Mouse (Mus musculus) CH12.LX (cell line): Measurements from ENCODE around the gene Itk. TPM values are rescaled to one million over a fixed set of nuclear protein-coding genes. Genes with fewer than 3 reads are reported as not detected.
A peak's percentile ranks its signal among the peaks of the same experiment; 100 is the strongest.

Experiments used
- DNase-seq: peaks from one replicate; pipeline ENCODE4 v3.0.0-alpha.2; 2013; ENCODE audit errors: extremely low read depth
- H3K27ac ChIP-seq: 2 replicates; pipeline ENCODE4 v1.5.1; 2012; ENCODE audit warnings: low read depth, mild to moderate bottlenecking, control low read depth, moderate library complexity; ENCODE audit not compliant: insufficient read depth
- H3K27me3 ChIP-seq: replicated peaks from 2 replicates; pipeline ENCODE3; 2012; ENCODE audit warnings: inconsistent platforms
- H3K36me3 ChIP-seq, 2 experiments: replicated peaks in 1 of 2; 2 replicates each; pipeline versions ENCODE3 to v1.6.1; 2012; ENCODE audit warnings: inconsistent platforms in 1 of 2, low read length in 1 of 2, mild to moderate bottlenecking in 1 of 2, mixed read lengths in 1 of 2, moderate library complexity in 1 of 2; ENCODE audit not compliant: control insufficient read depth in 1 of 2, insufficient read depth in 1 of 2
- H3K4me1 ChIP-seq, 2 experiments: 2 replicates each; pipeline ENCODE4 v1.6.1; 2012; ENCODE audit warnings: inconsistent platforms in 1 of 2, moderate library complexity in 1 of 2; ENCODE audit not compliant: insufficient read depth in 2 of 2, control insufficient read depth in 1 of 2
- H3K4me2 ChIP-seq: 2 replicates; pipeline ENCODE4 v1.6.1; 2012; ENCODE audit warnings: low read depth, mild to moderate bottlenecking, control low read depth; ENCODE audit not compliant: poor library complexity, insufficient read depth, severe bottlenecking
- H3K4me3 ChIP-seq, 3 experiments: fragments of 150-350 bp in 1 of 3; sonication (generic) in 1 of 3; replicated peaks in 1 of 3; 2 replicates each; pipeline versions ENCODE3 to v1.5.1; 2011 to 2012; ENCODE audit warnings: low read depth in 2 of 3, low read length in 2 of 3, mild to moderate bottlenecking in 2 of 3, moderate library complexity in 2 of 3, control low read depth in 1 of 3, improper control_type of control experiment in 1 of 3, inconsistent platforms in 1 of 3, mixed read lengths in 1 of 3; ENCODE audit not compliant: poor library complexity in 1 of 3
- H3K79me2 ChIP-seq: replicated peaks from 2 replicates; pipeline ENCODE4 v1.6.1; 2012; ENCODE audit warnings: mild to moderate bottlenecking, moderate library complexity; ENCODE audit not compliant: control insufficient read depth, poor library complexity, insufficient read depth, severe bottlenecking; ENCODE audit errors: extremely low read depth
- H3K9ac ChIP-seq: 2 replicates; pipeline ENCODE4 v1.6.1; 2012; ENCODE audit warnings: low read depth, mild to moderate bottlenecking, control low read depth, moderate library complexity; ENCODE audit not compliant: insufficient read depth
- H3K9me3 ChIP-seq: replicated peaks from 2 replicates; pipeline ENCODE3; 2012; ENCODE audit warnings: low read length, inconsistent platforms, mixed read lengths
- BHLHE40 ChIP-seq: IDR thresholded peaks from 2 replicates; pipeline ENCODE4 v1.6.1; 2011; ENCODE audit warnings: mild to moderate bottlenecking, low read depth, low read length, improper control_type of control experiment
- CHD2 ChIP-seq: IDR thresholded peaks from 2 replicates; pipeline ENCODE4 v1.6.1; 2011; ENCODE audit warnings: low read length, improper control_type of control experiment
- CTCF ChIP-seq, 2 experiments: IDR thresholded peaks in 1 of 2; conservative IDR thresholded peaks in 1 of 2; 2 replicates each; pipeline ENCODE4 v1.5.1; 2011 to 2012; ENCODE audit warnings: low read depth in 2 of 2, low read length in 2 of 2, improper control_type of control experiment in 1 of 2, inconsistent platforms in 1 of 2, mild to moderate bottlenecking in 1 of 2, moderate library complexity in 1 of 2
- ELF1 ChIP-seq: IDR thresholded peaks from 2 replicates; pipeline ENCODE4 v1.6.1; 2014; ENCODE audit warnings: low read depth, mild to moderate bottlenecking, inconsistent platforms, low read length, improper control_type of control experiment
- EP300 ChIP-seq: IDR thresholded peaks from 2 replicates; pipeline ENCODE4 v1.6.1; 2011; ENCODE audit warnings: low read length, improper control_type of control experiment
- HCFC1 ChIP-seq: IDR thresholded peaks from 2 replicates; pipeline ENCODE4 v1.6.1; 2012; ENCODE audit warnings: low read depth, mild to moderate bottlenecking, inconsistent platforms, low read length, improper control_type of control experiment
- IRF4 ChIP-seq: IDR thresholded peaks from 2 replicates; pipeline ENCODE4 v1.6.1; 2014; ENCODE audit warnings: low read depth, mild to moderate bottlenecking, inconsistent platforms, low read length, improper control_type of control experiment
- KAT2A ChIP-seq: IDR thresholded peaks from 2 replicates; pipeline ENCODE4 v1.6.1; 2012; ENCODE audit warnings: low read length, improper control_type of control experiment, inconsistent platforms; ENCODE audit not compliant: insufficient replicate concordance
- MAFK ChIP-seq: IDR thresholded peaks from 2 replicates; pipeline ENCODE4 v1.6.1; 2011; ENCODE audit warnings: low read length, improper control_type of control experiment; ENCODE audit not compliant: insufficient replicate concordance
- MAX ChIP-seq: IDR thresholded peaks from 2 replicates; pipeline ENCODE4 v1.6.1; 2011; ENCODE audit warnings: low read length, improper control_type of control experiment
- MAZ ChIP-seq: IDR thresholded peaks from 2 replicates; pipeline ENCODE4 v1.6.1; 2012; ENCODE audit warnings: low read depth, mild to moderate bottlenecking, inconsistent platforms, low read length, improper control_type of control experiment, moderate library complexity
- MEF2A ChIP-seq: IDR thresholded peaks from 2 replicates; pipeline ENCODE4 v1.6.1; 2014; ENCODE audit warnings: low read depth, mild to moderate bottlenecking, inconsistent platforms, low read length, improper control_type of control experiment, borderline replicate concordance
- MXI1 ChIP-seq: IDR thresholded peaks from 2 replicates; pipeline ENCODE4 v1.6.1; 2011; ENCODE audit warnings: mild to moderate bottlenecking, low read depth, low read length, improper control_type of control experiment
- NELFE ChIP-seq: IDR thresholded peaks from 2 replicates; pipeline ENCODE4 v1.6.1; 2011; ENCODE audit warnings: low read depth, low read length, improper control_type of control experiment
- NRF1 ChIP-seq: IDR thresholded peaks from 2 replicates; pipeline ENCODE4 v1.6.1; 2014; ENCODE audit warnings: low read depth, mild to moderate bottlenecking, inconsistent platforms, low read length, improper control_type of control experiment, moderate library complexity
- POLR2A ChIP-seq: IDR thresholded peaks from 2 replicates; pipeline ENCODE4 v1.6.1; 2011; ENCODE audit warnings: low read depth, mild to moderate bottlenecking, improper control_type of control experiment, low read length
- RCOR1 ChIP-seq: conservative IDR thresholded peaks from 2 replicates; pipeline ENCODE4 v1.6.1; 2012; ENCODE audit warnings: low read depth, mild to moderate bottlenecking, inconsistent platforms, low read length, improper control_type of control experiment
- SIN3A ChIP-seq: IDR thresholded peaks from 2 replicates; pipeline ENCODE4 v1.6.1; 2012; ENCODE audit warnings: low read length, improper control_type of control experiment, inconsistent platforms
- SMC3 ChIP-seq: IDR thresholded peaks from 2 replicates; pipeline ENCODE4 v1.6.1; 2011; ENCODE audit warnings: low read depth, low read length, improper control_type of control experiment
- UBTF ChIP-seq: IDR thresholded peaks from 2 replicates; pipeline ENCODE4 v1.6.1; 2012; ENCODE audit warnings: low read depth, mild to moderate bottlenecking, inconsistent platforms, low read length, improper control_type of control experiment, moderate library complexity
- USF2 ChIP-seq: conservative IDR thresholded peaks from 2 replicates; pipeline ENCODE4 v1.6.1; 2011; ENCODE audit warnings: low read depth, low read length, improper control_type of control experiment
- ZMIZ1 ChIP-seq: IDR thresholded peaks from 2 replicates; pipeline ENCODE4 v1.6.1; 2012; ENCODE audit warnings: low read depth, mild to moderate bottlenecking, inconsistent platforms, low read length, improper control_type of control experiment
- dilution Hi-C: fragments of 300-500 bp; cut with MboI; formaldehyde crosslinking; loops from 2 replicates; pipeline ENCODE4 v1.14.3; 2020; ENCODE audit warnings: low sequenced_read_pairs; ENCODE audit not compliant: extremely low pct_unique_long_range_greater_than_20kb, extremely low pct_ligation_motif_present
- in situ Hi-C: fragments of 300-500 bp; cut with MboI; formaldehyde crosslinking; loops from 3 replicates; pipeline ENCODE4 v1.14.3; 2019; ENCODE audit warnings: low sequenced_read_pairs, low pct_ligation_motif_present, low pct_unique_long_range_greater_than_20kb, mixed read lengths
- polyA plus RNA-seq: library from polyadenylated mRNA; unstranded; fragments of >175 nt; gene quantifications from 2 replicates; pipeline ENCODE4 v1.2.1, GENCODE M21; 2012; ENCODE audit warnings: low read depth; ENCODE audit not compliant: insufficient read length
- total RNA-seq, 2 experiments: library from RNA; depleted of rRNA; stranded (reverse); fragments of 300-350 nt in 1 of 2; fragments of >200 nt in 1 of 2; gene quantifications; 2 replicates each; pipeline ENCODE4 v1.2.3; 2012 to 2014

Gene Itk
- total and polyA plus RNA-seq, 3 experiments: 0.11 to 0.64 (median 0.17) TPM

GRCm38 (mm10) chr11:46396167-46396859 lies 7.0 kb upstream of the Itk start, which contains the start of gene Fam71b:
Fam71b (plus strand) TSS chr11:46396559.
- no peak for DNase-seq
- Histone ChIP-seq H3K27ac (peak within 1 kb of the TSS; percentile 79), H3K27me3 (no peaks in the 10 kb centered on the region), H3K9ac (peak within 1 kb of the TSS; percentile 53), H3K4me1 (peaks cover 39 to 77% of the 10 kb centered on the region in 2 experiments), H3K4me2 (peak within 1 kb of the TSS; percentile 9; the same call in 1 of the 2 replicates), H3K79me2 (no peaks in the 10 kb centered on the region), H3K9me3 (no peaks in the 10 kb centered on the region), H3K4me3 (peak within 1 kb of the TSS in 2 of 3 experiments; percentile 10 to 49), H3K36me3 (no peaks in the 10 kb centered on the region)
- dilution Hi-C loops (no loop called here), in situ Hi-C loops (no loop called here)
- TF ChIP-seq MXI1: peak; percentile 39; the same call in 1 of the 2 replicates
- TF ChIP-seq IRF4: no peak; the same call in 1 of the 2 replicates
- no peak for TF ChIP-seq USF2
- TF ChIP-seq EP300: no peak
- peak; percentile 30; the same call in 1 of the 2 replicates for TF ChIP-seq POLR2A
- 0 out of 2 replicates have a peak, but pooled peaks have one; percentile 24 for TF ChIP-seq HCFC1
- TF ChIP-seq MAFK: 0 out of 2 replicates have a peak, but pooled peaks have one; percentile 26
- TF ChIP-seq CHD2: peak; percentile 70
- TF ChIP-seq RCOR1: peak; percentile 29; the same call in 1 of the 2 replicates
- peak; percentile 38 for TF ChIP-seq NRF1
- 0 out of 2 replicates have a peak, but pooled peaks have one; percentile 38 for TF ChIP-seq MEF2A
- 0 out of 2 replicates have a peak, but pooled peaks have one; percentile 33 for TF ChIP-seq MAZ
- TF ChIP-seq KAT2A: no peak
- peak; percentile 54; the same call in 1 of the 2 replicates for TF ChIP-seq NELFE
- peak; percentile 7; the same call in 1 of the 2 replicates for TF ChIP-seq BHLHE40
- TF ChIP-seq SIN3A: peak; percentile 59
- TF ChIP-seq UBTF: peak; percentile 80
- TF ChIP-seq ZMIZ1: 0 out of 2 replicates have a peak, but pooled peaks have one; percentile 17
- TF ChIP-seq MAX: peak; percentile 20; the same call in 1 of the 2 replicates
- no peak for TF ChIP-seq CTCF (conservative IDR thresholded peaks at IDR 0.05 in 1 of 2, IDR thresholded peaks at IDR 0.05 in 1 of 2; ENCODE audit: low read depth in 2 of 2, low read length in 2 of 2)
- peak; percentile 23; the same call in 1 of the 2 replicates for TF ChIP-seq SMC3
- TF ChIP-seq ELF1: 0 out of 2 replicates have a peak, but pooled peaks have one; percentile 34
